Mouse (Mus musculus): ENCODE data around the gene Spats2l.

Gene Spats2l

DNA sequence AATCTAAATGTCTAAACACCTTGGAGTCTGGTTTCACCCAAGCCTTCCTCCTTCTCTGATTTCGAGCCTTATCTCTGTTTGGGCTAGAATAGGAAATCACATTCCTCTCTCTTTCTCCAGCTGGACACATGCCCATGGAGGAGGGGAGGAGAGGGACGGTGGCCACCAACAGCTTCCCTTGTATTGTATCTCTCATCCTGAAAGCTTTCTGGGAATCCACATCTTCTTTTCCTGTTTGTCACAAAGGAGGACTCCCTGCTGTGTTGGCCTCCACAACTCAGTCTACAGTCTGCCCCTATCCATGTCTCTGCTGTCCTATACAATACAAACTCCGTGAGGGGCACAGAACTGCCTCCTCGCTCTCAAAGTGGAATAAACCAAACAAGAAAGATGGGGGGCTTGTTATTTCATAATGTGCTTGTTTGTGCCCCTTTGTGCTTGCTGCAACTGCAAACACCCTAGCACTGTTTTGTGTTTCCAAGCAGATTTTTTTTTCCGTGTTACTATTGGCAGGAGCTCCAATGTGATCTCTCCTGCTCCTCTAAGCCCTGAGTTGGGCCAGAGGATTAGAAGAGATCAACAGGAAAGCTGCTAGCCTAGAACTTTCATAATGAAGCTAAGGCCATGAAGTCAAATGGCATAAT is 116.4 kb downstream of the Spats2l start:
- DNase-seq (ENCODE audit: low spot score) = no peak

GRCm38 (mm10) chr1:57890903-57891267 is 116.9 kb downstream of the Spats2l start:
- no peak for DNase-seq (ENCODE audit: low spot score)

GRCm38 (mm10) chr1:57901494-57901893 is 127.5 kb downstream of the Spats2l start:
- DNase-seq (ENCODE audit: low spot score) = no peak

DNA sequence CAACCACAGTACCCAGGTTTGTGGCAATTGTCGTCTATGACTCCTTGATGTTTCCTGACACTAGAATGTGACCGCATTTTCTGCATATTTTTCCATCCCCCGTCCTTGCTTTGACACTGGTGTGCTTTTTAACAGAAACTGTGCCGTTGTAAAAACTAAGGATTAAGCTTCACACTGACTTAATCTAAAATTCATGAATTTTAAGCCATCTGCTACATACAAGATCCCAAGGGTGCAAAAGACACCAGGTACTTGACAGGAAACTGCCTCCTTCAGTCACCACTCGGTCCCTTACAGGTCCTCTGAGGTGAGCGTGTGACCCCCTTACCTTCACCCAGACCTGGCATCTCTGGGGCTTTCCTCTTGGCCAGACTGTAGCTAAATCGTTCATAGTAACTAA is 129.8 kb downstream of the Spats2l start:
- no peak for DNase-seq (ENCODE audit: low spot score)

DNA sequence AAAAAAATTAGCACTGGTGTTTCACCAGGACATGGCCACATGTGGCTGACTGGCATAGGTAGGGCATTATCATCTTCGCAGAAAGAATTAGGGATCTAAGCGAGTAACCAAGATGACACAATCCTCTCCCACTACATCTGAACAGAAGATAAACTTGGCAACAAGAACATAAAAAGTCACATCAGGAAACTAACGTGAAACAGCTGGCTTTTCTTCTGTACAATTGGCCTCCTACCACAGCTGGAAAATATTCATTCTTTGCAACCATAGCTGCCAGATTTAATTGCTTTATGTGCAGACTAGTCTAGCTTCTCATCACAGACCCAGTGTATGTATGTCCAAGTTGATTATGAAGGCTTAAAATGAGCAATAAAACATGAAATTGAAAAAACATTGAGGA is 131.9 kb downstream of the Spats2l start:
- DNase-seq (ENCODE audit: low spot score) = no peak

DNA sequence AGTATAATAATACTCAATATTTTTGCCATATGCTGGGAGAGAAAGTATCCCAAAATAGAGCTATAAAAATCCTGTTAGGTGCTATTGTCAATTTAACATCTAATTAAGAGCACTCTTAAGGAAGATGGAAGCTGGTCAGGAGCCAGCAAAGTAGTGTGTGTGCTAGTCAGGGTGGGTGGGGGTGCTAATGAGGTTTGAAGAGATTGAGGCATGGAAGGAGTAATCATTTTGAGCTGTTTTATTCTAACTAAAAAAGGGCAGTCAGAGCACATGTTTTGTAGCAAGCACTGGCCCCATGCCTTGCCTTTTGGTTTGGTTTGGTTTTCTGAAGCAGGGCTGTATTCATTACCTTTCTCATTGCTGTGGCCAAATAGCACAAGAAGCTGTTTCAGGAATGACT is 132.3 kb downstream of the Spats2l start:
- DNase-seq (ENCODE audit: low spot score) = no peak

DNA sequence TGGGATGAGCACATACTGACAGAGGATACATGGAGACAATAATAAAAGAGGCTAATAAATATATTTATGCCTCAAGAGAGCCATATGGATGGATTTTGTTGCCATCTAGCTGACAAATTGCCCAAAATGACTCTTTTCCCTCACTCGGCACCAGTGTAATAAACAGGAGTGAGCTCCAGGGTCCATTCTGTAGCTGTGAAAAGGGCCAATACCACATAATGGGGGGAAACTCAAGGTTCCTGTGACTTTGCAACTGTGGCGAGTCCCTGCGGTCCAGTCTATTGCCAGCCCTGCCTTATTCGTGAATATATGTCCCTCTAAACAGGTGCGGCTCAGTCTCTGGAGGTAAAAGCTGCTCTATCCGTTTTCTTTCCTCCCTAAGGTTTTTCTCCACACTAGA is 137.6 kb downstream of the Spats2l start:
- no peak for DNase-seq (ENCODE audit: low spot score)

DNA sequence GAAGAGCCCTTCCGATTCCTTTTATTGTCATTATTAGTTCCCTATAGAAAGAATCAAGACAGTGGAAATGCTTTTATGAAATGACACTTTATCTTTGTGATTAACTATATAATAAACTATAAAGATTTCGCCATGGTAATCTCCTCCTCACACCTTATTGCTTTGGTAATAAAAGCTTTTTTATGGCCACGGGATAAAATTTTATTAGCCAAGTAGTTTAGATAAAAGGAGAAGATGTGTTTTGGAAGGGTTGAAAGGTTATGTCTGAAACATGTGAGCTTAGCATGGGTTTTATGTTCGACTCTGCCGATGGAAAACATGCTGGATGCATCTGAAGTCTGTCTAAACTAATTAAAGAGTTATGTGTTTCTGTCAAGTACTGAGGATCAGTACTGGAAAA is 143.4 kb downstream of the Spats2l start:
- DNase-seq (ENCODE audit: low spot score) = no peak

DNA sequence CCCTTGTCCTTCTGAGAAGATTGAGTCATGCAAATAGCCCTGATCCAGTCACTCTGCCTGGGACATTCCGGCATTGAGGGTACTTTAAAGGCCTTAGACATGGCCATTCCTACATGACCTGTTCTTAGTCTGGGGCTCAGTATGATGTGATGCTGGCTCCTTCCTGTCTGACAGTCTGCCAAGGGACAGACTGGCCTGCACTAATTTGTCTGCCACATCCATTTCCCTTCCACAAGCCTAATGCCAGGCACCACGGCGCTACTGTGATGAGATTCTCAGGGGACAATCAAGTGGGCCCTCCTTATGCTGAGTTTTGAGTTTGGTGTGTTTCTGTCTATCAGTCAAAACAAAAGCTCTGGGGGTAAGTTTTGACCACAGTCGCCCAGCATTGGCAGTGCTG is 144.6 kb downstream of the Spats2l start:
- no peak for DNase-seq (ENCODE audit: low spot score)

DNA sequence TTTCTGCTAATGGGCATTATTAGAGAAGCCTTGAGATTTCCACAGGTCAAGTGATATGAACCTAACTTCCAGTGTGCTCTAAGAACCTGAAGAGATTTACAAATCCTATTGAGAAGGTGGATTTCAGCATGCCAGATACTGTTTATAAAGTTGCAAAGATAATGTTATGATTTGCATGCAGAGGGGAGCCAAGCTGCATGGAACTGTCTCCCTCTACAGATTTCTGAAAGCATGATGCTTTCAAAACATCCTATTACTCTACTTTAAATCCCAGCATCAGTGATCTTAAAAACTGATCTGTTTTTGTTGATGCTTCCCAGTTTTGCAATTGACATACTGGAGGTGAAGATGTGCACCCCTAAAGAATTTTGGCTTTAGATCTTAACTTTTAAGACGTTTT is 160.3 kb downstream of the Spats2l start:
- no peak for DNase-seq (ENCODE audit: low spot score)

DNA sequence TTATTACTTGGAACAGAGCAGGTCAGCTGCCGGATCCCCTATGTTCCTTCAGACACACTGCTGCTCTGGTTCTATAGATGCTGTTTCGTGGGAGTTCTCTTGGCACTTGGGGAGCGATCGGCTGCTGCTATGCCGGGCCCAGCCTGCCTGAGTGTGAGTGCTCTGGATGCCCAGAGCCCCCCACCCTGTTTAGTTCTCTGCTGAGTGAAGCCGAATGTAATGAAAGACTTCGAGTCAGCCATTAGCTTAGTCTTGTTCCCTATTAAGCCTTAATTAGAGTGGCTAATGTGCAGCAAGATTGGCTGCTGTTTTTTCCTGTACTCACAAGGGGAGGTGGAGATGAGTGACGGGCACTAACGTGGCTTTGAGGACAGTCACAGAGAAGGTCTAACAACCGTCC is 166.7 kb downstream of the Spats2l start:
- DNase-seq (ENCODE audit: low spot score) = no peak

- DNase-seq (ENCODE audit: low spot score) = no peak
Measured at GRCm38 (mm10) chr1:57941095-57941494, 167.1 kb downstream of the Spats2l start.

- no peak for DNase-seq (ENCODE audit: low spot score)
Measured at GRCm38 (mm10) chr1:57941734-57942133, 167.8 kb downstream of the Spats2l start.

- DNase-seq (ENCODE audit: low spot score) = no peak
Measured at GRCm38 (mm10) chr1:57942215-57942614, 168.3 kb downstream of the Spats2l start.

DNA sequence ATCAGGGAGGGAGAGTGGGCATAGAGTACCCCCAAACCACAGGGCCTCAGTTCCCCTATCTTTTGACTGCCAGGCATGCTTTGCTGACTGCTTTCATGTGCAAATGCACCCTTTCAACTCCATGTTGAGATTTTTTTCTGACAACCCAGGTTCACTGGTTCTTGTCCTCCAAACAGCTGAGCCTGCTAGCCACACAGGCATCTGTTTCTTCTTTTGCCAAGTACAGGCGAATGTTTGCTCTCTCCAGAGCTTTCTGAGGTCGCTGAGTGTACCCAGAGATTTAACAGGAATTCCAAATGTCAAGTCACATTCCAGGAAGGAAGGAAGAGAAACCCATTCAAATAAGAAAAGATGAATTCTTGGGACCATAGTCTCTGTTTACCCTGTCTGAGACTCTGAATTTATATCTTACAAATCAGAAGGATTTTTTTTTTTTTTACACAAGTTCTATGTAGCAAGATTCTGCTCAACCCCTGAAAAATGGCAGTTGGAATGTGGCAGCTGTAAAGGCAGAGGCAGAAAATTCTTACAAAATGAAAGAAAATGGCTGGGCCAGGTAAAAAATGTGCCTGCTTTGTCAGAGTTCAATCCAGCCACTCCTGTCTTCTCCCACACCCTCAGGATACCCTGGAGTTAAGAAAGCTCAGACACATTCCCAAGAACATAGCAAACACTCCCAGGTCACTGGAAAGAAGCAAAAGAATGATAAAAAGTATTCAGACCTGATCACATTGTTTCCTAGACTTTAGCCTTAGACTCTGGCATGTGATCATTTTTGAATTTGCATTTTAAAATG is 173.8 kb downstream of the Spats2l start:
- DNase-seq (ENCODE audit: low spot score) = no peak

- no peak for DNase-seq (ENCODE audit: low spot score)
Measured at GRCm38 (mm10) chr1:57949195-57949594, 175.2 kb downstream of the Spats2l start.

- no peak for DNase-seq (ENCODE audit: low spot score)
Measured at GRCm38 (mm10) chr1:57949716-57950115, 175.8 kb downstream of the Spats2l start.

DNA sequence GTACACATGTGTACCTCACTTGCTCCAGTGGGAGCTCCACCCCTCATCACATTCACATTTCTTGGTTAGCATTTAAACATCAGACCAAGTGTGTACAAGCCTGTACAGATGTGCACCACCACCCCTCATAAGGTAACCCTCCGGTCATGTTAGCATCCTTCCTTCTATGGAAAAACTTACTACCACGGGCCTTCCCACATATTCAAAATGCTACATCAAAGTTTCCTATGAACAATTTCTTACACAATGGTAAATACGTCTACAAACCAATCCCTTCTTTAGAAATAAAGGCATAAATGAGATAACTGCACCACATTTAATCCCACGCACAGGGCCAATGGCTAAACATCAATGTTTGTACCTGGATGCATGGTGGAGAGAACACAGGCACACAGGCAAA is 178.5 kb downstream of the Spats2l start:
- no peak for DNase-seq (ENCODE audit: low spot score)

GRCm38 (mm10) chr1:57953586-57954375 is 179.8 kb downstream of the Spats2l start:
- no peak for DNase-seq (ENCODE audit: low spot score)

GRCm38 (mm10) chr1:57954376-57954765 is 180.4 kb downstream of the Spats2l start:
- DNase-seq (ENCODE audit: low spot score) = no peak

- DNase-seq (ENCODE audit: low spot score) = no peak
Measured at GRCm38 (mm10) chr1:57955774-57956173, 181.8 kb downstream of the Spats2l start.

GRCm38 (mm10) chr1:57969327-57970271 is 195.6 kb downstream of the Spats2l start:
- peak; percentile 89 for DNase-seq (ENCODE audit: low spot score)

All from urinary bladder, postnatal 10 days (tissue).